Mouse (Mus musculus) gastrocnemius, postnatal 4 days (tissue): Measurements from ENCODE around the gene Gm11627. TPM values are rescaled to one million over a fixed set of nuclear protein-coding genes. Genes with fewer than 3 reads are reported as not detected.
"Not testable (repeated sequence)": the region's sequence is repeated elsewhere in the genome, so short reads cannot be mapped to it uniquely, and the experiment has no call there.

ENCODE experiments used
- DNase-seq, 2 experiments: peaks; one replicate each; pipeline ENCODE4 v3.0.0; 2021 to 2022; ENCODE audit warnings: low spot score in 2 of 2, mixed read lengths in 2 of 2
- long read RNA-seq, 2 experiments: library from polyadenylated mRNA; stranded (forward); transcript quantifications; one replicate each; pipeline ENCODE4 v2.0.0; 2021
- total RNA-seq, 2 experiments: library from RNA; stranded (reverse); gene quantifications; 2 replicates each; pipeline ENCODE4 v1.2.3; 2021

The Gm11627 gene
- 1 to 10 TPM; 2.1 to 2.8 TPM for total RNA-seq
- long read RNA-seq, experiment 1: 0 reads
- long read RNA-seq, experiment 2: 0 reads

- DNase-seq: peak in 1 of 2 experiments; percentile 30
These were observed at the start of gene Gm11627 for GRCm38 (mm10) chr11:102579165-102580033. Gene Gm11627, minus strand, starts transcription at chr11:102579461.

- peak in 1 of 2 experiments; percentile 71 for DNase-seq
These were observed 49.3 kb upstream of the Gm11627 start for GRCm38 (mm10) chr11:102628529-102628928.

- no peak for DNase-seq
These were observed 48.1 kb upstream of the Gm11627 start for GRCm38 (mm10) chr11:102627171-102627931.

- DNase-seq: no peak
These were observed 45.7 kb upstream of the Gm11627 start for GRCm38 (mm10) chr11:102624888-102625407.

GRCm38 (mm10) chr11:102623876-102624789 is 44.9 kb upstream of the Gm11627 start:
- DNase-seq: peak; percentile 53 to 80

- no peak for DNase-seq
These were observed 40.2 kb upstream of the Gm11627 start for GRCm38 (mm10) chr11:102619449-102619848.

GRCm38 (mm10) chr11:102611317-102611705 is 32.0 kb upstream of the Gm11627 start:
- DNase-seq: no peak

- no peak for DNase-seq
These were observed 31.5 kb upstream of the Gm11627 start for GRCm38 (mm10) chr11:102610675-102611316.

- DNase-seq: no peak
These were observed 31.0 kb upstream of the Gm11627 start for GRCm38 (mm10) chr11:102610260-102610659.

GRCm38 (mm10) chr11:102609483-102609882 is 30.2 kb upstream of the Gm11627 start:
- no peak for DNase-seq

- DNase-seq: no peak
These were observed 29.4 kb upstream of the Gm11627 start for GRCm38 (mm10) chr11:102608691-102609090.

- no peak for DNase-seq
These were observed 28.7 kb upstream of the Gm11627 start for GRCm38 (mm10) chr11:102607686-102608548.

- not testable (repeated sequence) for DNase-seq
These were observed 27.9 kb upstream of the Gm11627 start for GRCm38 (mm10) chr11:102607201-102607600.

- DNase-seq: peak in 1 of 2 experiments; percentile 39
These were observed 27.5 kb upstream of the Gm11627 start for GRCm38 (mm10) chr11:102606751-102607171.

- DNase-seq: peak in 1 of 2 experiments; percentile 55
These were observed 26.5 kb upstream of the Gm11627 start for GRCm38 (mm10) chr11:102605553-102606416.

GRCm38 (mm10) chr11:102604777-102605552 is 25.7 kb upstream of the Gm11627 start:
- DNase-seq: peak in 1 of 2 experiments; percentile 55

GRCm38 (mm10) chr11:102604010-102604584 is 24.8 kb upstream of the Gm11627 start, which contains the start of gene Fzd2:
Gene Fzd2, plus strand, starts transcription at chr11:102604396.
- peak; percentile 70 to 85 for DNase-seq
